Mouse (Mus musculus) thymus, postnatal 4 days (tissue): ENCODE measurements at regions not wholly inside any gene's neighbourhood (a gene's known extent, or its start where the extent isn't known, plus 50 kb on each side); places are given as distances from the start of the nearest gene placed in this dataset.
"Not testable (repeated sequence)": the region's sequence is repeated elsewhere in the genome, so short reads cannot be mapped to it uniquely, and the experiment has no call there.

Source experiments
- DNase-seq: peaks from one replicate; pipeline ENCODE4 v3.0.0; 2021

DNA sequence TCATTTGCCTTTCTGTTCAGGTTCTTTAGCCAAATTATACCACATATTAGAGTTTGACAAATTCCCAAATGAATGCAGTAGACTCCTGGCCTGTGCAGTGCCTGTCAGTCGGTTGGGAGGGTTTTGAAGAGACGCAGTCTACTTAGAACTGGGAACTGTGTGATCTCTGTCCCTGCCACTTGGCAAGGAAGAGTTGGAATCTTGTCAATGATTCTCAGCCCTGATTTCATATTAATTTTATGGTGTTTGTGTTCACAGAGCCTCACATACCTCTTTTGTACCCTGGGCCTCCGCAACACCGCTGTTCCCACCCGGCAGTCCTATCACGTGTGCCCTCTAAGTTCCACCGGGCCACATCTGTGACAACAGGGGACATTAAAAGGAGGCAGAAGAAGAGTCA, 149.8 kb upstream of the Ddhd1 start:
- DNase-seq = no peak

DNA sequence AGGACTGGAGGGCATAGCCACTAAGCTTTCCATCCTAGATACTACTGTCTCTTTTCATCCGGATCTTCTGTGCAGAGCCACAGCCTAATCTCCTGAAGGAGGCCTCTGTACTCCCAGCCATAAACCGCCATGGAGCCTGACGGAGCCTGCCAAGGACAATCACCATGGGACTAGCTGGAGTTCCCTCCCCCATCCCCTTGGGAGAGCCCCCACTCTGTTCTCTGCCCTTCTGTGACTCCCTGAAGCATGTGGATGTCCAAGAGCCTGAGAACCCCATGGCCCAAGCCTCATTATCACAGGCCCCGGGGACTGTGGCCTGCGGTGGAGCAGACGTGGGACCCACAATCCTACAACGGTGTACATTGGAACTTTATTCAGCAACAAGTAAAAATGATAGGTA, 151.5 kb upstream of the Ddhd1 start:
- DNase-seq = no peak

DNA sequence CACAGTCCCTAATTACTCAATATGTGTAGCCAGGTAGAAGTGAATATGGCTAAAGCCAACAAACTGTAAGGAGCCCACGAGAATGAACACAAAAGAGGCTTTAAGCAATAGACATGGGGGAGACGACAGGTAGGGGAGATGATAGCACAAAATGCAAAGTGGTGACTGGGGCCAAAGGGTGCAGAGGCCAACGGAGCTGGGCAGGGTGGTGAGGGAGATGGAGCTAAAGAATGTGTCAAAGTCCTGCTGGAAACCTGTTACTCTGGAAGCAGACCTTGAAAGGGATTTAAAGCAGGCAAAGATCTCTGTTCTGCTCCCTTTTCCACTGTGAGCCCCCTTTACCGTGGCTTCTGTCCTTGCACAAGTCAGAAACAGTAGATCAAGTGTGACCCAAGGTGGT, 152.2 kb upstream of the Ddhd1 start:
- DNase-seq = no peak

DNA sequence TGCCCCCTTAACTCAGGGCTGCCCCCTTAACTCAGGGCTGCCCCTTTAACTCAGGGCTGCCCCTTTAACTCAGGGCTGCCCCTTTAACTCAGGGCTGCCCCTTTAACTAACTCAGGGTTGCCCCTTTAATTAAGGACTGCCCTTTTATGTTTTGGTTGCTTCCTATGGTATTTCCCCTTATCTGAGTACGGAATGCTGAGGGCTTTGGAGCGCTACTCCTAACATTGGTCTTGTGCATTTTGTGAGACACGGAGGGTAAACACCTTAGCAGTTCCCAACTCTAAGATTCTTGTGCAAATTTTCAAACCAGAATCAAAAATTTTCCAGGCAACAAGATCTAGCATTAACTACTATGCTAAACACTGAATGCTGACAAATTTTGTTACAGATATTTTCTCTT, 152.7 kb upstream of the Ddhd1 start:
- DNase-seq = no peak

DNA sequence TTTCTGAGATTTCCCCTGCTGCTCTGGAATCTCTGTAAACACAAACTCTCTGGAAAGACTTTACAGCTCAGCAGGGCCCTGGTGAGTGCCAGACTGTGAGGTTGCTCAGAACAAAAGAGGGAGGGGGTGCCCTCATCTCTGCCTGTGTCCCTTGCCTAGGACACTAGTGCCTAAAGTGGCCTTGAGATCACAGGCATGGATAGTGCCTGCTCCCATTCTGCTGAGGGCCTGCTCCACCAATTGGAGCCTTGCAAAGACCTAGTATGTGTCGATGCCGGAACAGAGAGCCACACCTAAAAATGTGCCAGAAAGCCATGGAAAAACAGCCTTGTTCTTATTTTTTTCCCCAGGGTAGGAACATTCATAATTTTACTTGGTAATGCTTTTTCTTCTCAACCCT, 157.7 kb upstream of the Ddhd1 start:
- DNase-seq = no peak

DNA sequence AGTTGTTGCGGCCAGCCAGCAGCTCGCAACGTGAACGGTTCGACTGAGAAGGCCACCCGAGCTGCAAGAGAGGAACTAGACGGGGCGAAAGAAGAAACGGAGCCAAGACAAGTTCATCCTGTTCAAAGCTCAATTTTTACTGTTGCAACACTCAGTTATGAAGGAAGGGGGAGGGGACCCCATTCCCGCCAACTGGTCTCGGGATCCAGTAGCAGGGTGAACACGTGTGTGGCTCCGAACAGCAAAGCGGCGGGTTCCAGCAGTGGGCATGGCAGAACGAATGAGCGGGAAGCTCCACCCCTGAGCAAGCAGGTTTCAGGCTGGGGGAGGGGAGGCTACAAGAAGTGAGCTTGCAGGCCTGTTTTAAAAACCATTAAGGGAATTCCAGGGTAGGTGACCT, 158.7 kb upstream of the Ddhd1 start:
- DNase-seq = not testable (repeated sequence)

DNA sequence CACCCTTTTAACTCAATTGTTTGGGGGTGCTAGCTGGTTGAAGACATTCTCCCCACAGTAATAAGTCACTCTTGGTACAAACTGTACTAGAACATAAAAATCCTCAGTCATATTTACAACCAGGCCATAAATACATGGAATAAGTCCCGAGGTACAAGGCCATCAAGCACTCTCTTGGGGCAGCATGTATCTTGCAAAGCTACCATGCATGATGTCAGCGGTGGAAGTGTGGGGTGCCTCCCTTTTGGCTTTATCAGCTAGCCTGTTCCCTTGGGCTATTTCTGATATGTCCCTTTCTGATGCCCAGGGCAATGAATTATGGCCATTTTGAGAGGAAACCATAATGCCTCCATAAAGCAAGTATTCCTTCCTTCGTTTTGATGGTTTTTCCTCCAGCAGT, 159.8 kb upstream of the Ddhd1 start:
- DNase-seq = no peak

DNA sequence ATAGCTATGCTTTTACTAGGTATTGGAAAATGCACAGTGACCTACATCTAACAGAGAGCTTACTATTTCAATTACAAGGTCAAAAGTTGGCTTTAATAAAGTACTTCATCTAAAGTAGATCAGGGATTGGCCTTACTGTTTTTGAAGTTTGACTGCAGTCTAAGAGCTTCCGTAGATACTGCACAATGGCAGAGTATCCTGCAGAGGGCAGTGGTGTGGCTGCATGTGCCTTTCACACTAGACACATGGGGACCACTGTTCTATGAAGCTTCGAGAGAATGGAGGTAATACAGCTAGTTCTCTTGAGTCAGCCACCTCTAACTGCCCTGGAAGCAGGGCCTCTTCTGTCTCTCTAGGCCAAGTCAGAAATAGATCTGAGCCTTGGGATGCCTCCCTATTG, 166.7 kb upstream of the Ddhd1 start:
- DNase-seq = no peak

DNA sequence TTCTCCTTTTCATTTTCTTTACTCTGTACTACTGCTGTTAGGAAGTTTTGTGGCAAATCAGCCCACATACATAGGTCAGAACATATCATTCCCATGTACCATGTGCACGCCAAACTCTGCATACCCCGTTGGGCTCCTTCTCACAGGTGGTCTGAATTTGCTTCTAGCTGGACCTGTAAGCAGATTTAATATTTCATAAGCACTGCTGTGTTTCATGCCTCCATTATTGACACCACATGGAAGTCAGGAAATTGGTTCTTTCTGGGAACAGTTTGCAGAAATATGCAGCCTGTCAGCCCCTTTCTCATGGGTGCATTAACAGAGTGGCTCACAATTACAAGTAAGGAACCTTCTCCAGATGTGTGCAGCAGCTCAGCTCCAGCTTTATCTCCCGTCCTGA, 168.1 kb upstream of the Ddhd1 start:
- no peak for DNase-seq

DNA sequence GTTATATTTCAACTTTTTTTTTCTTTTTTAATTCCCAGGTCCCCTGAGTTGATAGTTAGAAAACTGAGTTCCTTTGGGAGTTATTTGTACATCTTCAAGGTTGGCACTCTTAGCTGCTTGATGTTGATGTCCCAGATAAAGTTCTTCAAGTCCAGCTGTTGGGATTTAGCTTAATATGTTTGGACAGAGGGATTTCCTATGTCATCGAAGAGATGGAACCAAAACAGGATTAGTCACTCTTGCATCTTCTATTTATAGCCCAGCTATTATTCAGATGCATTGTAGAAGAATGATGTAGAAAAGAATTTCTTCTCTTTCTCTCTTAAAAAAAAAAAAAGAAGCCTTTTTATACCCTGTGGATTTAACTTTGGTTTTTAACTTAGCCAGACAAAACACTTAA, 169.2 kb upstream of the Ddhd1 start:
- no peak for DNase-seq

DNA sequence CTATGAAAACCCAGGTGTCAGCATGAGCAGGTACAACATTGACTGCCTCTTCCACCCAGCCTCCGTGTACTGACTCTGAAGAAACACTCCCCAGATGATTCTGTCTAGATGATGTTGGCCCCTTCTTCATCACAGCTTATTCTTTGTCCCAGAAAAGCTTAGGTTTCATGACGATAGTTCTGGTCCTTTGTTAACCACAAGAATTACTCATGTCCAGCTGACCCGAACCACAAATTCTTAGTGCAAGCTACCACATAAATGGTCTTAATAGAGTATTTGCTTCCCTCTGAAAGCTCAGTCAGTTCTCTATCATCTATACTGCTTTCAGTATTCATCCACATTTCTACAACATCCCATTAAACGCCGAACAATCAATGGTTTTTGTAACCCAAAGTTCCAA, 172.5 kb upstream of the Ddhd1 start:
- no peak for DNase-seq

DNA sequence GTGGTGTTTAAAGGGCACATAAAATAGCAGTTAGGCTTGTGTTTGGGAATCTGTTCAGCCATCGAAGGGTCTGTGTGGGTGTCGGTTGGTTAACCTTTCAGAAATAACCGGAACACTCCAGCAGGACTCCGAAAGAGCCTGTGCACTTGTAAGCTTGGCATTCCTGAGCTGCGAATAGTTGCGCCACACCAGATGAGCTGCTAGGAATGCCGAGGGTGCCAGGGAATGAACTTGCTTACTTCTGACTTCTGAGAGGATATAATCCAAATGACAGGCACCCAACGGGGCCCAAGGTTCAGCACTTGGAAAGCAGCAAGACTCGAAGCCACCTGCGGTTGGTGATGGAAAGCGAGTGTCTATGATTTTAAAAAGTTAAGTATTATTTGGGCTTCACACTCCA, 179.1 kb upstream of the Ddhd1 start:
- DNase-seq = no peak

DNA sequence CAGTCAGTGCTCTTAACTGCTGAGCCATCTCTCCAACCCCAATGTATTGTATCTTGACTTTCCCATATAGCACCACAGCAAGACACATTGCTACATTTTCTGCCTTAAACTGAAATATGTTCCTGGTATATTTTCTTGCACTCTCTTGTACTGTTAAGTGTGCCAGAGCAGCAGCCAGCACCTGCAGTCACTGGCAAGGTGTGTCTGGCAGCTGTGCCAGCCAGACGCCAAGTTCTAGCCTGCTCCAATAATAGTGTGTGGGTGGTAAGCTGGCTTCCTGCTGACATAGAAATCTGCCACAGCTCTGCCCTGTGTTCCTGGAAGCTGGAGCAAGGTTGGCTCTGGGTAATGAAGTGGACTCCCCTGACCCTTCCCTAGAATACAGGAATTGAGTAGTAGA, 185.9 kb upstream of the Ddhd1 start:
- DNase-seq = no peak

DNA sequence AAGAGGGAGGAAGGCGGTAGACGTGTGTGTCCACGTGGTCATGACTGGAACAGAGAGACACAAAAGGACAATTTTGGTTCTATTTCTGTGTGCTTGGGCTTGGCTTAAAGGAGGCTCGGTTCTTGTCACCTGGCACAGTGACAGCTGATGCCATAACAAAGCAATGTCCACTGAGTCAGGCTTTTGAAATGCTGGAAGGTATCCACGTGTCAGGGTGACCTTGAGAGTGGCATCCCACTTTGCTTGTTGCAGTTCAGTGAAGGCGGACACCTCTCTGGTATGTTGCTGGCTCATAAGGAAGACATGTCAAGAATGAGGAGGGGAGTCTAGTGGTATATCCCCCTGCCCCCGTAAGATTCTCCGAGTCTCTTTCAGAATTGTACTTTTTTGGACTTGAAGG, 192.6 kb upstream of the Ddhd1 start:
- DNase-seq = no peak

DNA sequence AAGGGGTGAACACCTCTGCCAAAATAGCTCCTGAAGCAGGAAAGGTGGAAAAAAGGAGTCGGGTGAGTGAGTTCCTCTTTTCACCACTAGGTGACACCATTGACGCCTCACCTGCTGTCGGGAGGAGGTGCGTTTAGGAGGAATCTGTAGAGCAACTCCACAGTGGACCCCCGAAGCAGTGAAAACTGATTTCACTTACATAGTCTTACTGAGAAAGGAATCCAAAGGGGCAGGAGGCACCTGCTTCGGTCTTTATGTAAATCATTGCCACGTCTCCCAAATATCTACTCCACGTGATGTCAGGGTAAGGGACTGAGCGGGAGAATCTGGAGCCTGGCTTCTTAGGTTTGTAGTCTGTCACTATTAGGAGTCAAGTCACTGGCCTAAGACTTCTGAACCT, 220.5 kb upstream of the Ddhd1 start:
- peak; percentile 22 for DNase-seq

DNA sequence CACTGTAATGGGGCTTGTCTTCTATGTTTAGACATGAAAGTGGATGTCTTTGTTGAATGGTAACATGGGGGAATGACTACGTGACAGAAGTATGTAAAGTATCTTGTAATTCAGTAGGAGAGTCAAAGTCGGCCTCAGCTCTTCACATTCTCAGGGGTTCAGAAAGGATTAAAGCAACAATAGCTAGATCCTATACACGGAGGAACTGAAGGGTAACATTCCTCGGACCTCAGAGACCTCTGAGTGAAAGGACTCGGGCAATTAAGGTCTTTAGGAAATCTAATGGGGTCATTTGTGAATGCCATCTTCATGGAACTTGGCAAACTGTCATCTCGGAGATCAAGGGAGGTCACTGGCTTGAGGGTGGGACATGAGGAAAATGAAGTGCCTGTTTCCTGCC, 262.8 kb upstream of the Ddhd1 start:
- no peak for DNase-seq

DNA sequence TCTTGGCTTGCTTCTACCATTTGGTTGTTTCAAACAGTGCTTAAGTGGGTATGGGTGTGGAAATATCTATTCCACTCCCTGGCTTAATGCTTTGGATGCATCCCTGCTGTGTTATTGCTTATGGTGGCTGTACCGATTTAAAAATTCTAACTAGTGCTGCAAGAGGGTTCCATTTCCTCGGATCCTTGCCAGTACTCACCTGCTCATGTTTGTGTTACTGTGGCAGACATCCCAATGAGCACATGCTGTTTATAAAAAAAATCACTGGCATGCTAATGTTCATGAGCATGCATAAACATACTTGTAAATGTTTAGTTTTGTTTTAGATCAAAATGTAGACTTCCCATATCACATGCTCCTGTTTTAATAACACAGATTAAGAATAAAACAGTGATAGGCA, 285.6 kb upstream of the Ddhd1 start:
- no peak for DNase-seq

DNA sequence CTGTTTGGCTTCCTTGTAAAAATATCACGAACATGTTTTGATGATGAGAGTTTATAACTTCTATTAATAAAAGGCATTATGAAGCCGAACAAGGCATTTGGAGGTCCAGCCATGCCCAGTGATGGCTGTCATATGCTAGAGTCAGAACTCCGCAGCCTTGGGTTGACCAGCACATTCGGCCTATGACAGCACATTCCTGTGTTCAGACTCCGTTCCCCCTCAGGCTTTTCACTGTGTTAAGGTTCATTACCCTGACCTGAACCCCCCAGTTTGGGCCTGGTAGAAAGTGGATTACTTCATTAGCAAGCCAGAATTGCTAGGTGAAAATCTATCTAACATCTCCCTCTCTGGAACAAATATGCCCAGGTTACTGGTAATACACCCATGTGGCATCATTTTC, 286.2 kb upstream of the Ddhd1 start:
- DNase-seq = no peak

DNA sequence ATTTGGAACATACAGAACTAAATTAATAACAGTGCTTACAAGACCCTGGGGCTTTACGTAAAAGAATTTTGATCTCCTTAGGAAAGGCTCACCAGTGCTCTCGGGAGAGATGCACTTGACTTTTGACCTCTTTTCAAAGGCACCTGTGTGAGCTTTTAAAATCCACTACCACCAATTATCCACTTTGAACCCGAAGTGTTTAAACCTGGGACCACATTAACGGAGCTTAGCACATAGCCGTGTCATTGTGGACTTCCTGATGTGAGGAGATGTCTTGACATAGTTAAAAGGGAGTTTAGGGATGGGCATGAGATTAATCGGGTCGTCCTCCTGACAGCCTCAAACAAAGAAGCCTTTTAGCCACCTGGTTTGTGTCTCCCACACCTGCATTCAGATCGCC, 286.6 kb upstream of the Ddhd1 start:
- DNase-seq = no peak

DNA sequence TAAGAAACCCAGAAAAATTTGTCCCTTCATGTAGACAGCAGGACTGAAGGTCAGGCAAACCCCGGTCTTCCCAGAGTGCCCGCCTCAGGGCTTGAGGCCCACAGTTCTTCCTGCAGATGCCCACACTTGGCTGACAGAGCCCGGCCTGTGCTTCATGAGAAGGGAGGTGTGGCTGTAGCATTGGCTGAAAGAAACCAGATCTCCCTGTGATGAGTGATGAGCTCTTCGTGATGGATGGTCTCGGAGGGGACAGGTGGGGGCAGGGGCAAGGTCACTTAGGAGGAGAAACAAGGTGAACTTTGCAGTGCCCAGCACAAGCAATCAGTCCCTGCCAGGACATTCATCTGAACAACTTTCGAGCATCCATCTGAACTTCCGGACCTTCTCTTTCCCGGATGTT, 298.7 kb upstream of the Ddhd1 start:
- no peak for DNase-seq

DNA sequence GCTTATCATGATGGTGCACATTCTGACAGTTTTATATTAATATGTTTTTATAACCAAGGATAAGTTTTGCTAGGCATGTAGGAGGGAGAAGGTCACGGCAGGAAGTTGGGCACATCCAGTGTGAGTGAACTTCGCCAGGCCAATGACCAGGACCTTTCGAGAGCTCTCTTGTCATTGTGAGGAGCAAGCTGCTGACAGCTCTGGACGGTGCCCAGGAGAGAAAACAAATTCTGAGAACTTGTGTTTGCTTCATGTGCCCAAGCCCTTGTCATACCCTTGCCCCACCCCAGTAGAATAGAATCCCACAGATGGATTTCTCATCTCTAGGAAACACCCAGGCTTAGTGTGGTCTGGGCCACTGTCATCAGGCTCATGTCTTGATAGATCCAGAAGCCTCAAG, 304.5 kb upstream of the Ddhd1 start:
- no peak for DNase-seq

DNA sequence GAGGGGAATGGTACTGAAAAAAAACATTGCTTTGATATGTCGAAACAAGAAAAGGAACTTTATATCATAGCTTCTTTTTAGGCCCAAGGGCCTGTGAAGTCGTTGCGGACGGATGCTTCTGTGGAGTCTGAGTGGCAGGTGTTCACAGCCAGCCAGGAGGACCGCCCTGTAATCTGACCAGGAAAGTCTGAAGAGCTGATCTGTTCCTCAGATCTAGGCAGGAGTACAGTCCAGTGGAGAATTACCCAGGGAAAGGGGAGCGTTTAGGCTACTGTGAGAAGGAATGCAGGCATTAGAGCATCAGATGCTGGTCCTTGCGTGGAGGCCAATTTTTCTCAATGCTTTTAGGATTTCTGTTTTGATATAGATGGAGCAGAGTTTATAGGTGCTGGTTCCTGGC, 306.1 kb upstream of the Ddhd1 start:
- DNase-seq = no peak

DNA sequence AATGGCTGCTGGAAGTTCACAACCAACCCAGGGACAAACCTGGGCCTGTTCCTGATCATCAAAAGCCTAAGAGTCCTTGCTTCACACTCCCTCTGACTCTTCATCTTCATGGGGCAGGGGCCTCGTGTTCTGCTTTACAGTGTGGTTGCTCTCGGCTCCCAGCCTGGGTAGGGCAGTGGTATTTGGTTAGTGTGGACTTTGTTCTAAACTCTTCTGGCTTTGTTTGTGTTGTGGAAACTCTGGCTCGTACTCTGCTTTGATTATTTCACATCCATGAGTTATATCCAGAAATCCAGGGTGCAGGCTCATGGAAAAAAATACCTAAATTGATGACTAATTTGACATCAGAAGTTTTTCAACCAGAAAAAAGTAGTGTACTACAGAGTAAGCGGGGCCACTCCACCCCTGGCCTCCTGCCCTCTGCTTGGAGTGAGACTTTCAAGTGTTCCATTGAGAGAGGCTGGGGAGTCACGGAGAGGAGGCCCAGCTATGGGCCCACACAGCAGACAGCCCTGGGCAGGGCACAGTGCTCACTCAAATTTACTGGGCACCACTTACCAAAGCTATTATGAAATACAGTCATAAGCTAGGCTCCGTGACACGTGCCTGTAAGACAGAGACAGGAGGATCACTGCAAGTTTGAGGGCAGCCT, 325.4 kb upstream of the Ddhd1 start:
- DNase-seq = no peak

DNA sequence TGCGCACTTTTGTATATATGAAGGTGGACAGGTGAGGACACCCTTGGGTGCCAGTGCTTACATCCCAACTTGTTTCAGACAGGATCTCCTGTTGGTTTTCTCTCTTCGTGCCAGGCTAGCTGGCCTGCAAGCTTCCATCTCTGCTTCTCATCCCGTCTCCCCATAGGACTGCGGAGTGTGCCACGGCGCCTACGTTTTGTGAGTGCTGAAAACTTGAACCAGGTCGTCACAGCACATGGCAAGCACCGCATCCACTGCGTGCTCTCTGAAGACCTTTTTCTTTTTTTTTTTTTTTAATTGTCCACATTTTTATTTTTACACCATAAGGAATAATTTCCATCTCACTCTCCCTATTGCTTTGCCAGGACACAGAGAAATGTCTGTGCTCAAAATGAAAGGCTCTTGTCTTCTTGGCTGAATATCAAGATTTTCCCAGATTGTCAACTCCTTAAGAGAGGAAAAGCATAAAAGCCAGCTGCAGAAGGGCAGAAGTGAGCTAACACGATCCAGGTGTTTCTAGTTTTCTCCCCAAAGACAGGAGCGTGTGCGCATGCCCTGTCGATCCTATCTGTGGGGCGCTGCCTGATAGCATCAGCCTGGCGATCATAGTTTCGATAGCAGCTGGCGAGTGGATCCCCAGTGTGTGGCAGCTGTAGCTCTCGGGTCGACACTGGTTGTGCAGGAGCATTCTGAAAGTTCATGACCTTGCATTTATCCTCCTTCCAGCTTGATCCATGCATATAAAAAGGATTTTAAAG, 326.4 kb upstream of the Ddhd1 start:
- DNase-seq = no peak
